Mouse (Mus musculus): Measurements from ENCODE around the gene Tomt.

DNA sequence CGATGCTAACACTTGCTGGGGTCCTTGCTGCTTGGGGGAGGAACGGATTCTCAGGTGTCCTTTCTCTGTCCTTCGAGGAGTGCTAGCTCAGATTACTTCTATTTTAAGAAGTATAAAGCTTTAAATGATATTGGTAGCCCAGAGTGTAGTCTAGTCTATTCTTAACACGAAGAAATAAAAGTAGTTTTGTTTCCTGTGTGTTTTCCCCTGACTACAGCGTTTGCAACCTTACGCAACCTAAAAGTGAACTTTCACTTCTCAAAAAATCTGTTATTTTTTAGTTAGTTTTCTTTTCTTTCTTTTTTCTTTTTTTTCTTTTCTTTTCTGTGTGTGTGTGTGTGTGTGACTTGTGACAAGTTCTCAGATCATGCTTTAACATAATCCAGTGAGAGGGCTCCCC, 54.5 kb downstream of the Tomt start:
- TF ChIP-seq CTCF (IDR thresholded peaks at IDR 0.05; ENCODE audit: low read depth), result no peak
- TF ChIP-seq EP300 (IDR thresholded peaks at IDR 0.05; ENCODE audit: low read depth), result no peak

Data from heart, postnatal 0 days (tissue).